Mouse (Mus musculus): ENCODE data around the gene 6030498E09Rik. TPM values are rescaled to one million over a fixed set of nuclear protein-coding genes. Genes with fewer than 3 reads are reported as not detected.

6030498E09Rik gene
- not detected in 2 replicates for polyA plus RNA-seq (2012; ENCODE audit: insufficient read depth, insufficient read length, missing spikeins)

- Histone ChIP-seq H3K27ac (ENCODE audit: insufficient read depth, low read depth, low read length) (no peak within 1 kb of the TSS), H3K4me1 (ENCODE audit: control insufficient read depth, insufficient read depth, low read length) (no peaks in the 10 kb centered on the region), H3K4me3 (ENCODE audit: insufficient read depth, low read length) (no peak within 1 kb of the TSS)
- no peak for TF ChIP-seq POLR2A (IDR thresholded peaks at IDR 0.05; ENCODE audit: borderline replicate concordance, low read depth, low read length)
- no peak for TF ChIP-seq CTCF (IDR thresholded peaks at IDR 0.05; ENCODE audit: low read depth, low read length)
Observed at GRCm38 (mm10) chrX:38772478-38772877, at the start of gene 6030498E09Rik. 6030498E09Rik (plus strand) TSS chrX:38772671.

- TF ChIP-seq POLR2A (IDR thresholded peaks at IDR 0.05; ENCODE audit: borderline replicate concordance, low read depth, low read length): no peak
- TF ChIP-seq CTCF (IDR thresholded peaks at IDR 0.05; ENCODE audit: low read depth, low read length): no peak
- H3K4me3 ChIP-seq (ENCODE audit: insufficient read depth, low read length): no peak overlapping the region
Observed at GRCm38 (mm10) chrX:38730081-38730480, 42.4 kb upstream of the 6030498E09Rik start.

GRCm38 (mm10) chrX:38730639-38731038 lies 41.8 kb upstream of the 6030498E09Rik start:
- TF ChIP-seq CTCF (IDR thresholded peaks at IDR 0.05; ENCODE audit: low read depth, low read length) (no peak), POLR2A (IDR thresholded peaks at IDR 0.05; ENCODE audit: borderline replicate concordance, low read depth, low read length) (no peak)
- Histone ChIP-seq H3K4me1 (ENCODE audit: control insufficient read depth, insufficient read depth, low read length) (no peaks in the 10 kb centered on the region), H3K4me3 (ENCODE audit: insufficient read depth, low read length) (no peak overlapping the region), H3K27ac (ENCODE audit: insufficient read depth, low read depth, low read length) (no peak overlapping the region)

More at GRCm38 (mm10) chrX:38730081-38730480, 42.4 kb upstream of the 6030498E09Rik start:
- H3K27ac ChIP-seq (ENCODE audit: insufficient read depth, low read depth, low read length): no peak overlapping the region
- H3K4me1 ChIP-seq (ENCODE audit: control insufficient read depth, insufficient read depth, low read length): no peaks in the 10 kb centered on the region

- Histone ChIP-seq H3K27ac (ENCODE audit: insufficient read depth, low read depth, low read length) (no peak overlapping the region), H3K4me3 (ENCODE audit: insufficient read depth, low read length) (no peak overlapping the region), H3K4me1 (ENCODE audit: control insufficient read depth, insufficient read depth, low read length) (no peaks in the 10 kb centered on the region)
- TF ChIP-seq POLR2A (IDR thresholded peaks at IDR 0.05; ENCODE audit: borderline replicate concordance, low read depth, low read length) (no peak), CTCF (IDR thresholded peaks at IDR 0.05; ENCODE audit: low read depth, low read length) (no peak)
Observed at GRCm38 (mm10) chrX:38733683-38734082, 38.8 kb upstream of the 6030498E09Rik start.

- TF ChIP-seq CTCF (IDR thresholded peaks at IDR 0.05; ENCODE audit: low read depth, low read length): no peak
- Histone ChIP-seq H3K27ac (ENCODE audit: insufficient read depth, low read depth, low read length) (no peak overlapping the region), H3K4me3 (ENCODE audit: insufficient read depth, low read length) (no peak overlapping the region), H3K4me1 (ENCODE audit: control insufficient read depth, insufficient read depth, low read length) (no peaks in the 10 kb centered on the region)
Observed at GRCm38 (mm10) chrX:38734916-38735880, 37.3 kb upstream of the 6030498E09Rik start.

- Histone ChIP-seq H3K27ac (ENCODE audit: insufficient read depth, low read depth, low read length) (no peak overlapping the region), H3K4me1 (ENCODE audit: control insufficient read depth, insufficient read depth, low read length) (no peaks in the 10 kb centered on the region), H3K4me3 (ENCODE audit: insufficient read depth, low read length) (no peak overlapping the region)
- TF ChIP-seq POLR2A (IDR thresholded peaks at IDR 0.05; ENCODE audit: borderline replicate concordance, low read depth, low read length) (no peak), CTCF (IDR thresholded peaks at IDR 0.05; ENCODE audit: low read depth, low read length) (no peak)
Observed at GRCm38 (mm10) chrX:38771453-38771852, 1.0 kb upstream of the 6030498E09Rik start.

- Histone ChIP-seq H3K4me3 (ENCODE audit: insufficient read depth, low read length) (no peak overlapping the region), H3K27ac (ENCODE audit: insufficient read depth, low read depth, low read length) (no peak overlapping the region), H3K4me1 (ENCODE audit: control insufficient read depth, insufficient read depth, low read length) (no peaks in the 10 kb centered on the region)
- TF ChIP-seq CTCF (IDR thresholded peaks at IDR 0.05; ENCODE audit: low read depth, low read length): no peak
- TF ChIP-seq POLR2A (IDR thresholded peaks at IDR 0.05; ENCODE audit: borderline replicate concordance, low read depth, low read length): no peak
Observed at GRCm38 (mm10) chrX:38771886-38772285, 585 bp upstream of the 6030498E09Rik start.

- H3K4me1 ChIP-seq (ENCODE audit: control insufficient read depth, insufficient read depth, low read length): no peaks in the 10 kb centered on the region
- no peak overlapping the region for H3K27ac ChIP-seq (ENCODE audit: insufficient read depth, low read depth, low read length)
- no peak for TF ChIP-seq POLR2A (IDR thresholded peaks at IDR 0.05; ENCODE audit: borderline replicate concordance, low read depth, low read length)
- no peak for TF ChIP-seq CTCF (IDR thresholded peaks at IDR 0.05; ENCODE audit: low read depth, low read length)
- no peak overlapping the region for H3K4me3 ChIP-seq (ENCODE audit: insufficient read depth, low read length)
Observed at GRCm38 (mm10) chrX:38794373-38794772, 21.9 kb downstream of the 6030498E09Rik start.

GRCm38 (mm10) chrX:38813934-38814333 lies 41.5 kb downstream of the 6030498E09Rik start:
- Histone ChIP-seq H3K27ac (ENCODE audit: insufficient read depth, low read depth, low read length) (no peak overlapping the region), H3K4me1 (ENCODE audit: control insufficient read depth, insufficient read depth, low read length) (no peaks in the 10 kb centered on the region), H3K4me3 (ENCODE audit: insufficient read depth, low read length) (no peak overlapping the region)
- TF ChIP-seq CTCF (IDR thresholded peaks at IDR 0.05; ENCODE audit: low read depth, low read length) (no peak), POLR2A (IDR thresholded peaks at IDR 0.05; ENCODE audit: borderline replicate concordance, low read depth, low read length) (no peak)

- no peak for TF ChIP-seq CTCF (IDR thresholded peaks at IDR 0.05; ENCODE audit: low read depth, low read length)
- no peak for TF ChIP-seq POLR2A (IDR thresholded peaks at IDR 0.05; ENCODE audit: borderline replicate concordance, low read depth, low read length)
- no peak overlapping the region for H3K27ac ChIP-seq (ENCODE audit: insufficient read depth, low read depth, low read length)
Observed at GRCm38 (mm10) chrX:38816841-38817240, 44.4 kb downstream of the 6030498E09Rik start.

More at GRCm38 (mm10) chrX:38816841-38817240, 44.4 kb downstream of the 6030498E09Rik start:
- Histone ChIP-seq H3K4me1 (ENCODE audit: control insufficient read depth, insufficient read depth, low read length) (no peaks in the 10 kb centered on the region), H3K4me3 (ENCODE audit: insufficient read depth, low read length) (no peak overlapping the region)

Measured in bone marrow macrophage, adult 2 months (primary cell).